Mouse (Mus musculus) lung, postnatal 0 days (tissue): Measurements from ENCODE around the gene Zfp503. TPM values are rescaled to one million over a fixed set of nuclear protein-coding genes. Genes with fewer than 3 reads are reported as not detected.

Experiments
- ATAC-seq: fragments of 200-750 bp; cut with Nextera tagmentation; 2 replicates; pipeline ENCODE4 v1.8.0; 2017; ENCODE audit warnings: moderate library complexity
- DNase-seq: peaks from one replicate; pipeline ENCODE4 v3.0.0-alpha.2; 2016; ENCODE audit warnings: low spot score
- H3K27ac ChIP-seq: fragments of 300-500 bp; sonication (generic); 2 replicates; pipeline ENCODE4 v1.5.1; 2014; ENCODE audit warnings: antibody characterized with exemption, mild to moderate bottlenecking, low read length, mixed read lengths
- H3K27me3 ChIP-seq: fragments of 300-500 bp; sonication (generic); replicated peaks from 2 replicates; pipeline ENCODE4 v1.6.1; 2014; ENCODE audit warnings: low read length, mixed read lengths; ENCODE audit not compliant: insufficient read depth
- H3K36me3 ChIP-seq: fragments of 300-500 bp; sonication (generic); 2 replicates; pipeline ENCODE4 v1.6.1; 2014; ENCODE audit warnings: low read length, mixed read lengths; ENCODE audit not compliant: insufficient read depth
- H3K4me1 ChIP-seq: fragments of 300-500 bp; sonication (generic); 2 replicates; pipeline ENCODE4 v1.6.1; 2014; ENCODE audit warnings: antibody characterized with exemption, low read depth, low read length, mixed read lengths; ENCODE audit not compliant: insufficient read depth
- H3K4me2 ChIP-seq: fragments of 300-500 bp; sonication (generic); replicated peaks from 2 replicates; pipeline ENCODE4 v1.6.1; 2014; ENCODE audit warnings: low read depth, mild to moderate bottlenecking, low read length, moderate library complexity, mixed read lengths
- H3K4me3 ChIP-seq: fragments of 300-500 bp; sonication (generic); 2 replicates; pipeline ENCODE4 v1.5.1; 2014; ENCODE audit warnings: low read depth, low read length
- H3K9ac ChIP-seq: fragments of 300-500 bp; sonication (generic); replicated peaks from 2 replicates; pipeline ENCODE4 v1.6.1; 2014; ENCODE audit warnings: low read depth, mild to moderate bottlenecking
- H3K9me3 ChIP-seq: fragments of 300-500 bp; sonication (generic); 2 replicates; pipeline ENCODE4 v1.6.1; 2016; ENCODE audit warnings: low read length, mixed read lengths
- CTCF ChIP-seq: IDR thresholded peaks from 2 replicates; pipeline ENCODE4 v1.5.1; 2016; ENCODE audit warnings: antibody characterized with exemption, mild to moderate bottlenecking
- EP300 ChIP-seq: IDR thresholded peaks from 2 replicates; pipeline ENCODE4 v1.6.1; 2016; ENCODE audit warnings: antibody characterized with exemption, mild to moderate bottlenecking, control low read depth
- WGBS: fragments of 180-500 bp; shearing (Covaris S2); extraction: QIAGEN DNeasy Blood & Tissue Kit; methylation state at CpG from one replicate; pipeline ENCODE4 v1.1.7; 2014; 5-methylcytosine and 5-hydroxymethylcytosine counted together
- polyA plus RNA-seq: library from polyadenylated mRNA; unstranded; fragments of >200 nt; fragmentation: Nextera tagmentation; extraction: Ambion mirVana; gene quantifications from 2 replicates; pipeline ENCODE4 v1.2.1, GENCODE M21; 2015

Zfp503 gene
- polyA plus RNA-seq, 1 experiment from 2014 or later = 16.7 TPM

DNA sequence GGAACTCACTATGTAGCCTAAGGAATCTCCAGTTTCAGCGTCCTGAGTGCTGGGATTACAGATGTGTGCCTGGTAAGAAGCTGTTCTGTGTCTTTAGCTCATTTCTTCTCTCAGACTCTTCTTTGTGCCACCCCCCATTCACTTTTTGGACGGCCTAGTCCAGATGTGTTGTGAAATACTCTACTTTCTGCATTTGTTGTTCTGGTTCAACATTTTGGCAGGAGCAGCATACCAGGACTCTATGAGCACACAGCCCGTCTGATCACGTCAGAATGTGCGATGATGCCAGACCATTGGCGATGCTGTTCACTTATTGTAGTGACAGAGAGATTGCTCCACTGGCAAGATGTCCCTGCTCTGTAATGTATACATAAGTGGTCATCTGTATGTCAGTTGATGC is 17.6 kb upstream of the Zfp503 start:
- peak; percentile 35; the same call in 1 of the 2 replicates for ATAC-seq

DNA sequence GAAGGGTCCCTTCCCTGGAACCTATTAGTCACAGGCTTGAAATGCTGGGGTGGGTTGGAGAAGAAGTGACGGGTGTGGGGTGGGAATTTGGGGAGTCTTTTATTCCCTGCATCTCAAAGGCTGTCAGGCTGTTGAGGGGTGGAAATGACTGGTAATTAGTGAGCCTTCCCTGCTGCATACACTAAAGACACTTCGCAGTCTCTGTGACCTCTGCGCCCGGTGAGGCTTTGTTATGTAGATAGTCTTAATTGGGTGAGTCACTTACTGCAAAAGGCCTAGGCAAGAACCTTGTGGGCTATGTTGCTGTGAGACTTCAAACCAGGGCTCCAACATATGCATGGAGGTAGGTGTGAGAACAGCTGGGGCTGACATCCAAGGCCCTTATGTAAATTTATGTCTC is 15.5 kb upstream of the Zfp503 start:
- Histone ChIP-seq H3K4me2 (no peak overlapping the region), H3K27ac (no peak overlapping the region), H3K27me3 (no peaks in the 10 kb centered on the region), H3K9me3 (no peaks in the 10 kb centered on the region), H3K9ac (no peak overlapping the region), H3K36me3 (no peaks in the 10 kb centered on the region), H3K4me1 (peaks cover 4% of the 10 kb centered on the region; the same call in 1 of the 2 replicates), H3K4me3 (no peak overlapping the region)
- TF ChIP-seq CTCF (no peak), EP300 (no peak)
- DNase-seq = no peak
- no peak for ATAC-seq
- WGBS = 77% methylated on average over 4 of the region's 4 CpGs

More for the DNA sequence above, 17.6 kb upstream of the Zfp503 start:
- peak; percentile 59 for DNase-seq
- no peak overlapping the region for H3K9ac ChIP-seq
- no peak overlapping the region for H3K27ac ChIP-seq
- no peak overlapping the region for H3K4me2 ChIP-seq
- TF ChIP-seq CTCF (no peak), EP300 (no peak)
- WGBS = 72% methylated on average over 6 of the region's 6 CpGs
- H3K4me1 ChIP-seq = peaks cover 4% of the 10 kb centered on the region; the same call in 1 of the 2 replicates
- H3K9me3 ChIP-seq = no peaks in the 10 kb centered on the region
- H3K36me3 ChIP-seq = no peaks in the 10 kb centered on the region
- H3K4me3 ChIP-seq = no peak overlapping the region
- no peaks in the 10 kb centered on the region for H3K27me3 ChIP-seq

- TF ChIP-seq EP300 (no peak), CTCF (no peak)
- no peak for DNase-seq
- 62% methylated on average over 4 of the region's 4 CpGs for WGBS
Observed at GRCm38 (mm10) chr14:22003631-22004030, 14.2 kb upstream of the Zfp503 start.

DNA sequence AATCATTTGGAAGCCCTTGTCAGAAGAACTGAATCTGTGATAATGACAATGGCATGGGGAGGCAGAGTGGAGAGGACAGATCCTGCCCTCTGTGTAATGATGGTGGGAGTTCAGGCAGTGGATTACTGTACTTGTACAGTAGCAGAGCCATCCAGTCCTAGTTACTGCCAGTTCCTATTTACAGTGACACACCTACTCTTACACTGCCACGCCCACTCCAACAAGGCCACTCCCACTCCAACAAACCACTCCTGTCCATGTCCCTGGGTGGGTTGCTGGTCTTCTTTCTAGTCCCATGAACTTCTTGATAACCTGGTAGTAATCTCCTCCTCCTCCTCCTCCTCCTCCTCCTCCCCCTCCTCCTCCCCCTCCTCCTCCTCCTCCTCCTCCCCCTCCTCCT is 13.8 kb upstream of the Zfp503 start:
- H3K4me2 ChIP-seq = no peak overlapping the region
- TF ChIP-seq EP300 (no peak), CTCF (no peak)
- no peaks in the 10 kb centered on the region for H3K36me3 ChIP-seq
- no peaks in the 10 kb centered on the region for H3K9me3 ChIP-seq
- H3K27ac ChIP-seq = no peak overlapping the region
- ATAC-seq = 0 out of 2 replicates have a peak, but pooled peaks have one; percentile 19
- no peak overlapping the region for H3K9ac ChIP-seq
- peaks cover 4% of the 10 kb centered on the region; the same call in 1 of the 2 replicates for H3K4me1 ChIP-seq
- no peak overlapping the region for H3K4me3 ChIP-seq
- no peak for DNase-seq
- 100% methylated on average over 1 of the region's 1 CpGs for WGBS
- H3K27me3 ChIP-seq = no peaks in the 10 kb centered on the region

More at GRCm38 (mm10) chr14:22003631-22004030, 14.2 kb upstream of the Zfp503 start:
- Histone ChIP-seq H3K9me3 (no peaks in the 10 kb centered on the region), H3K4me1 (peaks cover 4% of the 10 kb centered on the region; the same call in 1 of the 2 replicates), H3K9ac (no peak overlapping the region), H3K4me3 (no peak overlapping the region), H3K36me3 (no peaks in the 10 kb centered on the region), H3K27ac (no peak overlapping the region), H3K27me3 (no peaks in the 10 kb centered on the region), H3K4me2 (no peak overlapping the region)
- ATAC-seq = no peak

DNA sequence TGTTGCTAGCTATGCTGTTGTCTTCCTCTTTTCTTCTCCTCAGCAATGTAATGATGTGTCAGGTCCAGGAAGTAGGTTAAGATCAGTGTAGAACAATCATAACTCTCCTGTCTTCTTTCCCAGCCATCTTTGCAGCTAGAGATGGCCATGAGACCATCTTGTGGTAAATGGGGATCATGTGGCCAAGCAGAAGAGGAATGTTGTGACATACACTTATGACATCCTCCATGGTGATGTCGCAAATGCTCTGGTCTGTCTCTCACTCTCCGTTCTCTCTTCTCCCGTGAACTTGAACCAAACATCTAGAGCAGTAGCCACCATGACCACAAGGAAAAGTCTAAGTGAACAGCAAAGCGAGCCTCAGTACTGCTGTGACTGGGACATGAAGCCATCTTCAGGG is 10.2 kb upstream of the Zfp503 start:
- WGBS = 91% methylated on average over 4 of the region's 4 CpGs
- Histone ChIP-seq H3K9me3 (no peaks in the 10 kb centered on the region), H3K9ac (no peak overlapping the region), H3K27ac (no peak overlapping the region), H3K36me3 (no peaks in the 10 kb centered on the region), H3K27me3 (no peaks in the 10 kb centered on the region), H3K4me2 (no peak overlapping the region), H3K4me3 (no peak overlapping the region), H3K4me1 (peaks cover 7% of the 10 kb centered on the region)
- peak; percentile 2; the same call in 1 of the 2 replicates for ATAC-seq
- TF ChIP-seq CTCF (no peak), EP300 (no peak)
- peak; percentile 42 for DNase-seq

- WGBS = under 1% methylated on average over 35 of the region's 36 CpGs
- DNase-seq = peak; percentile 93
- H3K9me3 ChIP-seq = no peaks in the 10 kb centered on the region
Observed at GRCm38 (mm10) chr14:21995031-21995754, 5.8 kb upstream of the Zfp503 start.

More at GRCm38 (mm10) chr14:21995031-21995754, 5.8 kb upstream of the Zfp503 start:
- Histone ChIP-seq H3K4me3 (peak overlapping the region; percentile 74), H3K27ac (peak overlapping the region; percentile 82), H3K27me3 (no peaks in the 10 kb centered on the region), H3K36me3 (no peaks in the 10 kb centered on the region), H3K4me1 (peaks cover 17% of the 10 kb centered on the region), H3K9ac (peak overlapping the region; percentile 54), H3K4me2 (peak overlapping the region; percentile 93)
- ATAC-seq = peak; percentile 91
- no peak for TF ChIP-seq CTCF
- peak; percentile 54 for TF ChIP-seq EP300
